Mouse (Mus musculus): ENCODE measurements around the gene Npcd.

DNA sequence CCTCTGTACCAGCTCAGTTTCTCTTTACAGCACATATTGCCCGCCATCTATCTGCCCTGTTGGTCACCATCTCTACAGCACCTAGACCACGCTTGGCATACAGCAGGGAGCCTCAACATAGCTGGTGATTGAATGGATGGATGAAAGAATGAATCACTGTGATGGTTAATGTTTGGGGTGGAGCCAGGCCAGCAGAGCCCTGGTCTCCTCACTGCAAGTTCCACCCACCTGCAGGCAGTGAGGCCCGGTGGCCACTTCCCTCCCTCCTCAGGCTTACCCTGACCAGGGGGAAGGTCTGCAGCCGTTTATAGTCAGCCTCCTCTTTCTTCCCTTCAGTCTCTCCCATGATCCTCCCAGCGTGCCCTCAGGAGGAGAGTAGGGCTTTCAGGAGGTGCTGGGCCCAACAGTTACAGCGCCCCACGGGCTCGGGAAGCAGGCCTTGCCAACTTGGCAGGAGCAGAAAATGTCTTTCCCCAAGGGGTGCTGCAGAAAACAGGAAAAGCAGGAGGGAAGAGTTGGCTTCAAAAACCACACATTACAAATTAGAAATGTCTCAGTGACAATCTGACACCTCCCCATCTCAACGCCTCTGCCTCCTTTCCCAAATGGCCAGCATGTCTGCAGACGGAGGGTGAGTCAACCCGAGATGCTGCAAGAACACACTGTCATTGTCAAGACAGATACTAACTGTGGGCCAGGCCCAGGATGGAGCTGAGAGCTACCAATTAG lies 69.3 kb downstream of the Npcd start:
- no peak for TF ChIP-seq CTCF (IDR thresholded peaks at IDR 0.05; ENCODE audit: low read depth, low read length)
- TF ChIP-seq GATA1 (IDR thresholded peaks at IDR 0.05; ENCODE audit: borderline replicate concordance, low read length), result no peak
- TF ChIP-seq POLR2AphosphoS5 (IDR thresholded peaks at IDR 0.05; ENCODE audit: insufficient replicate concordance, low read depth, low read length), result no peak
- no peak for TF ChIP-seq TAL1 (conservative IDR thresholded peaks at IDR 0.05; ENCODE audit: low read depth, low read length)
- TF ChIP-seq GATA2 (IDR thresholded peaks at IDR 0.05; ENCODE audit: borderline replicate concordance, low read depth, low read length), result no peak

Measured in G1E (cell line).